In the genomic region with DNA sequence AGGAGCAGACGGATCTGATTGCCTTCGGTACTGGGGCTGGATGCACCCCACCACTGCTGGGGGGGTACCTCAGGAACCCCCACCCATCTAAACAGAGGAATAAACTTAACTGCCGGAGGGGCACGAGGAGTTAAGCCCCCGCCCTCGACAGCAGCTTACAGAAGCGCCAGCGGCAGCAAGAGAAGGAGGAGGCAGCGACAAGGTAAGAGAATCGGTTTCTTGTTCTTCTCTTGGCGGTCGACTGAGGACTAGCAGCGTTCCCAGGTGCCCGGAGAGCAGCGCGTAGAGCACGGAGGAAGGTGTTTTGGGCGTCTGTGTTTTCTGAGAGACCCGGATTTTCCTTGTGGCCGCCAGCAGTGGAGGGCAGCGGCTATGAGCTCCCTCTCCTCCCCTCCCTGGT, we compare ENCODE assay signal across 23 mouse cellular contexts. TPM values are rescaled to one million over a fixed set of nuclear protein-coding genes. Genes with fewer than 3 reads are reported as not detected.
DNase-seq lines count a peak whose midpoint lies in the region; ATAC-seq and TF ChIP-seq lines count a peak whose summit lies in the region.
"Had no signal": no experiment of that assay in that cellular context is flagged by ENCODE, and none has a peak within 500 bp of the region (broad histone marks: within the 10 kb centered on the region; RNA-seq: fewer than 3 reads in every experiment).

No protein-coding gene starts in this region.

- H3K4me1 ChIP-seq in intestine, embryonic 14.5 days (replicated peaks; ENCODE audit: control insufficient read depth, insufficient read depth, low read length), result no peaks in the 10 kb centered on the region
- H3K4me1 ChIP-seq in intestine, postnatal 0 days (replicated peaks; ENCODE audit: control insufficient read depth, insufficient read depth, low read length), result no peaks in the 10 kb centered on the region
- H3K4me1 ChIP-seq in midbrain, embryonic 11.5 days (ENCODE audit: control insufficient read depth, insufficient read depth, low read length), result no peaks in the 10 kb centered on the region
- H3K4me1 ChIP-seq in midbrain, embryonic 13.5 days (replicated peaks), result no peaks in the 10 kb centered on the region
- H3K4me1 ChIP-seq in limb, embryonic 13.5 days, result peaks cover 20% of the 10 kb centered on the region
- H3K4me1 ChIP-seq in neural tube, embryonic 15.5 days, result peaks cover 16% of the 10 kb centered on the region
- H3K4me1 ChIP-seq: forebrain, embryonic 10.5 days; hindbrain, embryonic 15.5 days had no signal

- DNase-seq in intestine, embryonic 14.5 days (ENCODE audit: low spot score), result no peak
- peak; percentile 94 for DNase-seq in midbrain, embryonic 11.5 days (ENCODE audit: low spot score, missing footprints)
- DNase-seq in cerebellum, adult 9-10 months, result no peak
- DNase-seq in thymus, postnatal 10 days (ENCODE audit: low spot score in 2 of 2), result no peak
- DNase-seq: cerebellum, adult 18-20 months; cerebellum, postnatal 36 days; forebrain, postnatal 0 days; heart, adult 18-20 months; heart, postnatal 4 days; lung, adult 18-20 months; lung, postnatal 14 days; thymus, adult 18-20 months had no signal

- no peaks in the 10 kb centered on the region for H3K36me3 ChIP-seq in intestine, embryonic 14.5 days (ENCODE audit: control insufficient read depth, insufficient read depth, low read length)
- H3K36me3 ChIP-seq in intestine, postnatal 0 days (ENCODE audit: control insufficient read depth, insufficient read depth), result no peaks in the 10 kb centered on the region
- H3K36me3 ChIP-seq in midbrain, embryonic 11.5 days (ENCODE audit: control insufficient read depth, insufficient read depth, low read length), result no peaks in the 10 kb centered on the region
- no peaks in the 10 kb centered on the region for H3K36me3 ChIP-seq in midbrain, embryonic 13.5 days
- no peaks in the 10 kb centered on the region for H3K36me3 ChIP-seq in limb, embryonic 13.5 days
- H3K36me3 ChIP-seq in neural tube, embryonic 15.5 days, result no peaks in the 10 kb centered on the region
- H3K36me3 ChIP-seq: embryonic facial prominence, embryonic 15.5 days; forebrain, embryonic 10.5 days; hindbrain, embryonic 15.5 days; stomach, embryonic 15.5 days had no signal

- no peak overlapping the region for H3K4me3 ChIP-seq in intestine, embryonic 14.5 days (ENCODE audit: low read depth, low read length)
- H3K4me3 ChIP-seq in intestine, postnatal 0 days (ENCODE audit: low read depth, low read length), result no peak overlapping the region
- no peak overlapping the region for H3K4me3 ChIP-seq in midbrain, embryonic 11.5 days (ENCODE audit: low read depth, low read length)
- no peak overlapping the region for H3K4me3 ChIP-seq in midbrain, embryonic 13.5 days (replicated peaks)
- H3K4me3 ChIP-seq in limb, embryonic 13.5 days, result peak overlapping the region; percentile 31
- H3K4me3 ChIP-seq in neural tube, embryonic 15.5 days (replicated peaks), result peak overlapping the region; percentile 64
- H3K4me3 ChIP-seq: embryonic facial prominence, embryonic 15.5 days; forebrain, embryonic 10.5 days; hindbrain, embryonic 15.5 days; stomach, embryonic 15.5 days had no signal

- 3% methylated on average over 21 of the region's 21 CpGs for WGBS in intestine, embryonic 14.5 days
- 3% methylated on average over 21 of the region's 21 CpGs for WGBS in intestine, postnatal 0 days
- WGBS in midbrain, embryonic 11.5 days, result 1% methylated on average over 21 of the region's 21 CpGs
- WGBS in midbrain, embryonic 13.5 days, result under 1% methylated on average over 21 of the region's 21 CpGs
- WGBS in limb, embryonic 13.5 days, result 2% methylated on average over 21 of the region's 21 CpGs
- WGBS in neural tube, embryonic 15.5 days, result 1% methylated on average over 21 of the region's 21 CpGs

- H3K9ac ChIP-seq in intestine, embryonic 14.5 days (ENCODE audit: low read length), result no peak overlapping the region
- H3K9ac ChIP-seq in intestine, postnatal 0 days (ENCODE audit: low read depth, low read length), result no peak overlapping the region
- H3K9ac ChIP-seq in midbrain, embryonic 11.5 days (ENCODE audit: low read length), result no peak overlapping the region
- no peak overlapping the region for H3K9ac ChIP-seq in midbrain, embryonic 13.5 days (replicated peaks)
- H3K9ac ChIP-seq in limb, embryonic 13.5 days, result peak overlapping the region; percentile 55
- H3K9ac ChIP-seq in neural tube, embryonic 15.5 days (replicated peaks), result peak overlapping the region; percentile 93
- H3K9ac ChIP-seq: embryonic facial prominence, embryonic 15.5 days; forebrain, postnatal 0 days; hindbrain, embryonic 15.5 days; stomach, embryonic 15.5 days had no signal

- TF ChIP-seq CTCF in intestine, postnatal 0 days (IDR thresholded peaks at IDR 0.05; ENCODE audit: low read depth), result no peak

- ATAC-seq in intestine, embryonic 14.5 days (replicated peaks; ENCODE audit: low FRiP score, low TSS enrichment, low read depth), result no peak
- no peak for ATAC-seq in intestine, postnatal 0 days
- ATAC-seq in midbrain, embryonic 11.5 days (ENCODE audit: low FRiP score), result no peak
- no peak for ATAC-seq in midbrain, embryonic 13.5 days
- ATAC-seq in limb, embryonic 13.5 days (ENCODE audit: low FRiP score, low read depth), result no peak
- ATAC-seq in neural tube, embryonic 15.5 days (ENCODE audit: low FRiP score), result no peak
- ATAC-seq: forebrain, postnatal 0 days had no signal

- peaks cover 98% of the 10 kb centered on the region for H3K27me3 ChIP-seq in intestine, embryonic 14.5 days (replicated peaks; ENCODE audit: control insufficient read depth, insufficient read depth, low read length)
- peaks cover 97% of the 10 kb centered on the region for H3K27me3 ChIP-seq in intestine, postnatal 0 days (replicated peaks; ENCODE audit: control insufficient read depth, insufficient read depth, low read length)
- peaks cover 97% of the 10 kb centered on the region for H3K27me3 ChIP-seq in midbrain, embryonic 11.5 days (ENCODE audit: control insufficient read depth, insufficient read depth, low read length)
- peaks cover 99% of the 10 kb centered on the region for H3K27me3 ChIP-seq in midbrain, embryonic 13.5 days
- peaks cover 99% of the 10 kb centered on the region for H3K27me3 ChIP-seq in limb, embryonic 13.5 days
- peaks cover 23% of the 10 kb centered on the region for H3K27me3 ChIP-seq in neural tube, embryonic 15.5 days (replicated peaks)

- no peak overlapping the region for H3K27ac ChIP-seq in intestine, embryonic 14.5 days (ENCODE audit: low read depth)
- H3K27ac ChIP-seq in intestine, postnatal 0 days (ENCODE audit: low read depth, low read length), result no peak overlapping the region
- H3K27ac ChIP-seq in midbrain, embryonic 11.5 days (ENCODE audit: low read depth, low read length), result no peak overlapping the region
- no peak overlapping the region for H3K27ac ChIP-seq in midbrain, embryonic 13.5 days
- peak overlapping the region; percentile 3; the same call in 1 of the 2 replicates for H3K27ac ChIP-seq in limb, embryonic 13.5 days
- H3K27ac ChIP-seq in neural tube, embryonic 15.5 days (replicated peaks), result peak overlapping the region; percentile 95
- H3K27ac ChIP-seq: embryonic facial prominence, embryonic 15.5 days; forebrain, embryonic 10.5 days; hindbrain, embryonic 15.5 days; stomach, embryonic 15.5 days had no signal

- no peaks in the 10 kb centered on the region for H3K9me3 ChIP-seq in intestine, embryonic 14.5 days (ENCODE audit: control insufficient read depth, low read length)
- H3K9me3 ChIP-seq in intestine, postnatal 0 days (ENCODE audit: control insufficient read depth), result no peaks in the 10 kb centered on the region
- no peaks in the 10 kb centered on the region for H3K9me3 ChIP-seq in midbrain, embryonic 11.5 days (ENCODE audit: control insufficient read depth, low read length)
- H3K9me3 ChIP-seq in midbrain, embryonic 13.5 days, result no peaks in the 10 kb centered on the region
- no peaks in the 10 kb centered on the region for H3K9me3 ChIP-seq in limb, embryonic 13.5 days
- no peaks in the 10 kb centered on the region for H3K9me3 ChIP-seq in neural tube, embryonic 15.5 days (replicated peaks)
- H3K9me3 ChIP-seq: embryonic facial prominence, embryonic 15.5 days; forebrain, embryonic 10.5 days; hindbrain, embryonic 15.5 days; stomach, embryonic 15.5 days had no signal

- peak overlapping the region; percentile 14; the same call in 1 of the 2 replicates for H3K4me2 ChIP-seq in intestine, embryonic 14.5 days (ENCODE audit: low read length)
- H3K4me2 ChIP-seq in intestine, postnatal 0 days (replicated peaks; ENCODE audit: low read depth), result no peak overlapping the region
- no peak overlapping the region for H3K4me2 ChIP-seq in midbrain, embryonic 11.5 days
- H3K4me2 ChIP-seq in midbrain, embryonic 13.5 days (replicated peaks), result no peak overlapping the region
- peak overlapping the region; percentile 55 for H3K4me2 ChIP-seq in limb, embryonic 13.5 days (replicated peaks)
- peak overlapping the region; percentile 70 for H3K4me2 ChIP-seq in neural tube, embryonic 15.5 days
- H3K4me2 ChIP-seq: embryonic facial prominence, embryonic 15.5 days; hindbrain, embryonic 15.5 days; liver, embryonic 11.5 days; stomach, embryonic 15.5 days had no signal

RNA-seq across cellular contexts. Expression of gene Hoxc9, which starts 4.0 kb away (rescaled TPM):
- 1.7 and 1.9 TPM in 2 replicates for polyA plus RNA-seq in intestine, embryonic 14.5 days (2014; fragmentation: Nextera tagmentation; extraction: Ambion mirVana)
- 0.43 and 0.58 TPM in 2 replicates for polyA plus RNA-seq in intestine, postnatal 0 days (2015; fragmentation: Nextera tagmentation; extraction: Ambion mirVana)
- polyA plus RNA-seq in midbrain, embryonic 11.5 days (2014; fragmentation: Nextera tagmentation; extraction: Ambion mirVana), result not detected in 2 replicates
- polyA plus RNA-seq in midbrain, embryonic 13.5 days (2015; fragmentation: Nextera tagmentation; extraction: Ambion mirVana), result not detected in 2 replicates
- polyA plus RNA-seq in limb, embryonic 13.5 days (2015; fragmentation: Nextera tagmentation; extraction: Ambion mirVana), result 1.7 and 2.1 TPM in 2 replicates
- 19.7 and 30.9 TPM in 2 replicates for polyA plus RNA-seq in neural tube, embryonic 15.5 days (2015; fragmentation: Nextera tagmentation; extraction: Ambion mirVana)
- polyA plus RNA-seq: embryonic facial prominence, embryonic 15.5 days; forebrain, embryonic 10.5 days; forebrain, postnatal 0 days; heart, embryonic 14.5 days had no signal

RNA-seq across cellular contexts. Expression of gene Hoxc5, which starts 5.0 kb away (rescaled TPM):
- polyA plus RNA-seq in intestine, embryonic 14.5 days (2014; fragmentation: Nextera tagmentation; extraction: Ambion mirVana), result 12.2 and 14.1 TPM in 2 replicates
- 3.4 and 3.9 TPM in 2 replicates for polyA plus RNA-seq in intestine, postnatal 0 days (2015; fragmentation: Nextera tagmentation; extraction: Ambion mirVana)
- not detected in 2 replicates for polyA plus RNA-seq in midbrain, embryonic 11.5 days (2014; fragmentation: Nextera tagmentation; extraction: Ambion mirVana)
- 0.09 TPM in 1 of 2 replicates, not detected in the other for polyA plus RNA-seq in midbrain, embryonic 13.5 days (2015; fragmentation: Nextera tagmentation; extraction: Ambion mirVana)
- 5.2 and 6.7 TPM in 2 replicates for polyA plus RNA-seq in limb, embryonic 13.5 days (2015; fragmentation: Nextera tagmentation; extraction: Ambion mirVana)
- 14.6 and 20.7 TPM in 2 replicates for polyA plus RNA-seq in neural tube, embryonic 15.5 days (2015; fragmentation: Nextera tagmentation; extraction: Ambion mirVana)
- polyA plus RNA-seq: forebrain, embryonic 10.5 days; forebrain, postnatal 0 days had no signal

RNA-seq across cellular contexts. Expression of gene Hoxc10, which starts 5.7 kb away (rescaled TPM):
- 2.6 and 3.1 TPM in 2 replicates for polyA plus RNA-seq in intestine, embryonic 14.5 days (2014; fragmentation: Nextera tagmentation; extraction: Ambion mirVana)
- 0.25 TPM in 1 of 2 replicates, not detected in the other for polyA plus RNA-seq in intestine, postnatal 0 days (2015; fragmentation: Nextera tagmentation; extraction: Ambion mirVana)
- polyA plus RNA-seq in midbrain, embryonic 11.5 days (2014; fragmentation: Nextera tagmentation; extraction: Ambion mirVana), result not detected in 2 replicates
- polyA plus RNA-seq in midbrain, embryonic 13.5 days (2015; fragmentation: Nextera tagmentation; extraction: Ambion mirVana), result not detected in 2 replicates
- 11.0 and 11.3 TPM in 2 replicates for polyA plus RNA-seq in limb, embryonic 13.5 days (2015; fragmentation: Nextera tagmentation; extraction: Ambion mirVana)
- polyA plus RNA-seq in neural tube, embryonic 15.5 days (2015; fragmentation: Nextera tagmentation; extraction: Ambion mirVana), result 51.3 and 71.0 TPM in 2 replicates
- polyA plus RNA-seq: embryonic facial prominence, embryonic 15.5 days; forebrain, embryonic 10.5 days; forebrain, postnatal 0 days; heart, embryonic 14.5 days; hindbrain, embryonic 15.5 days had no signal

RNA-seq across cellular contexts. Expression of gene Hoxc11, which starts 18.0 kb away (rescaled TPM):
- polyA plus RNA-seq in intestine, embryonic 14.5 days (2014; fragmentation: Nextera tagmentation; extraction: Ambion mirVana), result 0.11 TPM in 2 replicates
- not detected in 2 replicates for polyA plus RNA-seq in intestine, postnatal 0 days (2015; fragmentation: Nextera tagmentation; extraction: Ambion mirVana)
- not detected in 2 replicates for polyA plus RNA-seq in midbrain, embryonic 11.5 days (2014; fragmentation: Nextera tagmentation; extraction: Ambion mirVana)
- polyA plus RNA-seq in midbrain, embryonic 13.5 days (2015; fragmentation: Nextera tagmentation; extraction: Ambion mirVana), result not detected in 2 replicates
- 2.1 and 2.6 TPM in 2 replicates for polyA plus RNA-seq in limb, embryonic 13.5 days (2015; fragmentation: Nextera tagmentation; extraction: Ambion mirVana)
- 2.1 and 5.6 TPM in 2 replicates for polyA plus RNA-seq in neural tube, embryonic 15.5 days (2015; fragmentation: Nextera tagmentation; extraction: Ambion mirVana)
- polyA plus RNA-seq: embryonic facial prominence, embryonic 15.5 days; forebrain, embryonic 10.5 days; forebrain, postnatal 0 days; heart, embryonic 14.5 days; hindbrain, embryonic 15.5 days; large intestine, adult 2 months; liver, embryonic 11.5 days had no signal

RNA-seq across cellular contexts. Expression of gene Hoxc8, which starts 18.2 kb away (rescaled TPM):
- polyA plus RNA-seq in intestine, embryonic 14.5 days (2014; fragmentation: Nextera tagmentation; extraction: Ambion mirVana), result 9.5 and 11.9 TPM in 2 replicates
- polyA plus RNA-seq in intestine, postnatal 0 days (2015; fragmentation: Nextera tagmentation; extraction: Ambion mirVana), result 3.5 and 4.6 TPM in 2 replicates
- polyA plus RNA-seq in midbrain, embryonic 11.5 days (2014; fragmentation: Nextera tagmentation; extraction: Ambion mirVana), result not detected in 2 replicates
- polyA plus RNA-seq in midbrain, embryonic 13.5 days (2015; fragmentation: Nextera tagmentation; extraction: Ambion mirVana), result not detected in 2 replicates
- polyA plus RNA-seq in limb, embryonic 13.5 days (2015; fragmentation: Nextera tagmentation; extraction: Ambion mirVana), result 2.7 and 3.0 TPM in 2 replicates
- 56.5 and 108 TPM in 2 replicates for polyA plus RNA-seq in neural tube, embryonic 15.5 days (2015; fragmentation: Nextera tagmentation; extraction: Ambion mirVana)
- polyA plus RNA-seq: embryonic facial prominence, embryonic 15.5 days; forebrain, embryonic 10.5 days; forebrain, postnatal 0 days; heart, embryonic 14.5 days had no signal

Comparison
In these comparisons a context has a peak if more than half of its experiments do, and no peak if none do; other contexts are left out.
1. H3K4me2 ChIP-seq: peak in intestine, embryonic 14.5 days (single experiment), limb, embryonic 13.5 days (single experiment) and neural tube, embryonic 15.5 days (single experiment); none in intestine, postnatal 0 days (single experiment), midbrain, embryonic 11.5 days (single experiment) and midbrain, embryonic 13.5 days (single experiment).
2. H3K27ac ChIP-seq: peak in limb, embryonic 13.5 days (single experiment) and neural tube, embryonic 15.5 days (single experiment); none in intestine, embryonic 14.5 days (single experiment), intestine, postnatal 0 days (single experiment), midbrain, embryonic 11.5 days (single experiment) and midbrain, embryonic 13.5 days (single experiment).
3. H3K4me3 ChIP-seq: peak in limb, embryonic 13.5 days (single experiment) and neural tube, embryonic 15.5 days (single experiment); none in intestine, embryonic 14.5 days (single experiment), intestine, postnatal 0 days (single experiment), midbrain, embryonic 11.5 days (single experiment) and midbrain, embryonic 13.5 days (single experiment).
4. H3K9ac ChIP-seq: peak in limb, embryonic 13.5 days (single experiment) and neural tube, embryonic 15.5 days (single experiment); none in intestine, embryonic 14.5 days (single experiment), intestine, postnatal 0 days (single experiment), midbrain, embryonic 11.5 days (single experiment) and midbrain, embryonic 13.5 days (single experiment).